Mouse (Mus musculus) CH12.LX (cell line): ENCODE measurements around the gene Uggt1.

ENCODE experiments used
- CHD1 ChIP-seq: IDR thresholded peaks from 2 replicates; pipeline ENCODE4 v1.6.1; 2012; ENCODE audit warnings: low read depth, low read length, improper control_type of control experiment, inconsistent platforms
- CHD2 ChIP-seq: IDR thresholded peaks from 2 replicates; pipeline ENCODE4 v1.6.1; 2011; ENCODE audit warnings: low read length, improper control_type of control experiment
- CTCF ChIP-seq, 2 experiments: IDR thresholded peaks in 1 of 2; conservative IDR thresholded peaks in 1 of 2; 2 replicates each; pipeline ENCODE4 v1.5.1; 2011 to 2012; ENCODE audit warnings: low read depth in 2 of 2, low read length in 2 of 2, improper control_type of control experiment in 1 of 2, inconsistent platforms in 1 of 2, mild to moderate bottlenecking in 1 of 2, moderate library complexity in 1 of 2
- MAX ChIP-seq: IDR thresholded peaks from 2 replicates; pipeline ENCODE4 v1.6.1; 2011; ENCODE audit warnings: low read length, improper control_type of control experiment
- NRF1 ChIP-seq: IDR thresholded peaks from 2 replicates; pipeline ENCODE4 v1.6.1; 2014; ENCODE audit warnings: low read depth, mild to moderate bottlenecking, inconsistent platforms, low read length, improper control_type of control experiment, moderate library complexity
- POLR2A ChIP-seq: IDR thresholded peaks from 2 replicates; pipeline ENCODE4 v1.6.1; 2011; ENCODE audit warnings: low read depth, mild to moderate bottlenecking, improper control_type of control experiment, low read length
- TBP ChIP-seq: conservative IDR thresholded peaks from 2 replicates; pipeline ENCODE4 v1.6.1; 2011; ENCODE audit warnings: low read depth, low read length, improper control_type of control experiment
- USF1 ChIP-seq: IDR thresholded peaks from 2 replicates; pipeline ENCODE4 v1.6.1; 2014; ENCODE audit warnings: low read depth, mild to moderate bottlenecking, inconsistent platforms, low read length, improper control_type of control experiment
- ZC3H11A ChIP-seq: IDR thresholded peaks from 2 replicates; pipeline ENCODE4 v1.6.1; 2012; ENCODE audit warnings: low read depth, mild to moderate bottlenecking, inconsistent platforms, low read length, improper control_type of control experiment

DNA sequence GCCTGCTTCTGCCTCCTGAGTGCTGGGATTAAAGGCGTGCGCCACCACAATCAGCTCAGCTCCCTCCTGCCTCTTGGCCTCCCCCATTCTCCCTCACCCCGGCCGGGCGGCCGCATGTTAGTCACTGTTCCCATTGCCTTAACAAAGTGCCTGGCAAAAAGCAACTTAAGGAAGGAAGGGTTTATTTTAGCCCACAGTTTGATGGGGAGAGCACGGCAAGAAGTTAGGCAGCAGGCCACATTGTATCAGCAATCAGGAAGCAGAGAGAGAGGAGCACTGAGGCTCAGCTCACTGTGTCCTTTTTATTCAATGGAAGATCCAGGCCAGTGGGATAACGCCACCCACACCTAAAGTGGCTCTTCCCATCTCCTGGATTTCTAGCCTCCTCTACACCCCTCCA is 114.6 kb downstream of the Uggt1 start:
- TF ChIP-seq CTCF (conservative IDR thresholded peaks at IDR 0.05 in 1 of 2, IDR thresholded peaks at IDR 0.05 in 1 of 2; ENCODE audit: low read depth in 2 of 2, low read length in 2 of 2), result no peak
- no peak for TF ChIP-seq NRF1
- TF ChIP-seq USF1, result no peak
- TF ChIP-seq POLR2A, result no peak
- no peak for TF ChIP-seq TBP
- no peak for TF ChIP-seq MAX
- TF ChIP-seq CHD2, result no peak
- TF ChIP-seq CHD1, result no peak
- no peak for TF ChIP-seq ZC3H11A
